Mouse (Mus musculus) myocyte (in vitro differentiated cells): ENCODE data around the gene Ngf.

Experiments used
- CEBPB ChIP-seq: IDR thresholded peaks from 2 replicates; pipeline ENCODE4 v1.6.1; 2011; ENCODE audit warnings: mild to moderate bottlenecking, moderate library complexity; ENCODE audit not compliant: poor library complexity, insufficient read depth, severe bottlenecking
- E2F4 ChIP-seq: IDR thresholded peaks from one replicate; pipeline ENCODE4 v1.6.1; 2011; ENCODE audit warnings: mild to moderate bottlenecking, control low read depth, moderate library complexity; ENCODE audit not compliant: insufficient read depth
- MAX ChIP-seq: IDR thresholded peaks from one replicate; pipeline ENCODE4 v1.6.1; 2011; ENCODE audit warnings: low read depth, mild to moderate bottlenecking, control low read depth
- MYOD1 ChIP-seq, 3 experiments: IDR thresholded peaks; one replicate each; pipeline ENCODE4 v1.6.1; 2011; ENCODE audit warnings: control low read depth in 2 of 3, low read depth in 2 of 3, mild to moderate bottlenecking in 2 of 3, moderate library complexity in 1 of 3; ENCODE audit not compliant: insufficient read length in 2 of 3, control insufficient read depth in 1 of 3
- MYOG ChIP-seq, 3 experiments: IDR thresholded peaks; one replicate each; pipeline ENCODE4 v1.6.1; 2011; ENCODE audit warnings: control low read depth in 2 of 3, low read depth in 2 of 3, mild to moderate bottlenecking in 2 of 3; ENCODE audit not compliant: insufficient read length in 2 of 3, control insufficient read depth in 1 of 3, insufficient read depth in 1 of 3
- POLR2A ChIP-seq: IDR thresholded peaks from one replicate; pipeline ENCODE4 v1.6.1; 2011; ENCODE audit warnings: low read depth, mild to moderate bottlenecking, control low read depth, moderate library complexity; ENCODE audit not compliant: insufficient read length
- POLR2AphosphoS2 ChIP-seq: IDR thresholded peaks from one replicate; pipeline ENCODE4 v1.6.1; 2011; ENCODE audit warnings: low read depth, control low read depth; ENCODE audit not compliant: insufficient read length
- REST ChIP-seq: IDR thresholded peaks from one replicate; pipeline ENCODE4 v1.6.1; 2011; ENCODE audit warnings: mild to moderate bottlenecking, control low read depth, moderate library complexity; ENCODE audit not compliant: insufficient read depth, insufficient read length
- TCF12 ChIP-seq: IDR thresholded peaks from one replicate; pipeline ENCODE4 v1.6.1; 2011; ENCODE audit warnings: mild to moderate bottlenecking, control low read depth; ENCODE audit not compliant: poor library complexity, insufficient read depth, severe bottlenecking
- TCF3 ChIP-seq: IDR thresholded peaks from one replicate; pipeline ENCODE4 v1.6.1; 2011; ENCODE audit warnings: low read depth, control low read depth; ENCODE audit not compliant: insufficient read length
- USF1 ChIP-seq: IDR thresholded peaks from one replicate; pipeline ENCODE4 v1.6.1; 2011; ENCODE audit warnings: low read depth, mild to moderate bottlenecking, control low read depth, moderate library complexity

- TF ChIP-seq POLR2A, result no peak
- TF ChIP-seq E2F4, result no peak
- no peak for TF ChIP-seq POLR2AphosphoS2
- TF ChIP-seq USF1, result no peak
- no peak for TF ChIP-seq REST
- TF ChIP-seq TCF12, result no peak
- no peak for TF ChIP-seq TCF3
- TF ChIP-seq MAX, result no peak
- TF ChIP-seq CEBPB, result no peak
- TF ChIP-seq MYOD1 (IDR thresholded peaks at IDR 0.05; ENCODE audit: control insufficient read depth in 1 of 3, insufficient read length in 2 of 3, low read depth in 2 of 3), result no peak
- no peak for TF ChIP-seq MYOG (IDR thresholded peaks at IDR 0.05; ENCODE audit: control insufficient read depth in 1 of 3, insufficient read depth in 1 of 3, insufficient read length in 2 of 3, low read depth in 2 of 3)
Measured at GRCm38 (mm10) chr3:102498113-102498512, 28.4 kb downstream of the Ngf start.
